Mouse (Mus musculus): ENCODE data around the gene Bcl2l11.
A peak's percentile ranks its signal among the peaks of the same experiment; 100 is the strongest.

The Bcl2l11 gene

GRCm38 (mm10) chr2:128211022-128211880 lies 85.4 kb downstream of the Bcl2l11 start:
- DNase-seq (ENCODE audit: low read depth, low spot score): peak; percentile 76

GRCm38 (mm10) chr2:128211881-128212209 lies 86.0 kb downstream of the Bcl2l11 start:
- DNase-seq (ENCODE audit: low read depth, low spot score): peak; percentile 94
